Mouse (Mus musculus) layer of hippocampus, postnatal 10 days (tissue): ENCODE data around the gene Hpn. TPM values are rescaled to one million over a fixed set of nuclear protein-coding genes. Genes with fewer than 3 reads are reported as not detected.

Experiments
- DNase-seq, 2 experiments: peaks; one replicate each; pipeline ENCODE4 v3.0.0; 2021; ENCODE audit warnings: low spot score in 2 of 2
- total RNA-seq, 2 experiments: library from RNA; stranded (reverse); gene quantifications; 2 replicates each; pipeline ENCODE4 v1.2.3; 2021

Hpn gene
- total RNA-seq, 2 experiments from 2014 or later = 2.1 to 2.9 TPM

- DNase-seq = no peak
Measured at GRCm38 (mm10) chr7:31113800-31114199, 1.3 kb downstream of the Hpn start.

- DNase-seq = no peak
Measured at GRCm38 (mm10) chr7:31112036-31112435, 3.1 kb downstream of the Hpn start.

- no peak for DNase-seq
Measured at GRCm38 (mm10) chr7:31110861-31111385, 4.2 kb downstream of the Hpn start.

GRCm38 (mm10) chr7:31109796-31110195 is 5.3 kb downstream of the Hpn start:
- no peak for DNase-seq

GRCm38 (mm10) chr7:31109091-31109490 is 6.0 kb downstream of the Hpn start:
- no peak for DNase-seq

- no peak for DNase-seq
Measured at GRCm38 (mm10) chr7:31107781-31108180, 7.3 kb downstream of the Hpn start.

GRCm38 (mm10) chr7:31106166-31106565 is 8.9 kb downstream of the Hpn start:
- no peak for DNase-seq

- DNase-seq = peak; percentile 64 to 65
Measured at GRCm38 (mm10) chr7:31105061-31105768, 9.9 kb downstream of the Hpn start.

- no peak for DNase-seq
Measured at GRCm38 (mm10) chr7:31100786-31101185, 14.3 kb downstream of the Hpn start.

GRCm38 (mm10) chr7:31099612-31099982 is 15.5 kb downstream of the Hpn start:
- no peak for DNase-seq

GRCm38 (mm10) chr7:31098697-31099611 is 16.1 kb downstream of the Hpn start:
- no peak for DNase-seq

- DNase-seq = peak; percentile 93 to 94
Measured at GRCm38 (mm10) chr7:31097583-31098248, 17.4 kb downstream of the Hpn start.

- no peak for DNase-seq
Measured at GRCm38 (mm10) chr7:31096892-31097564, 18.1 kb downstream of the Hpn start.

- no peak for DNase-seq
Measured at GRCm38 (mm10) chr7:31094774-31095501, 20.2 kb downstream of the Hpn start.

GRCm38 (mm10) chr7:31089721-31090120 is 25.4 kb downstream of the Hpn start:
- DNase-seq = no peak

- DNase-seq = no peak
Measured at GRCm38 (mm10) chr7:31088206-31088605, 26.9 kb downstream of the Hpn start.

- no peak for DNase-seq
Measured at GRCm38 (mm10) chr7:31087262-31087661, 27.8 kb downstream of the Hpn start.

- DNase-seq = no peak
Measured at GRCm38 (mm10) chr7:31086175-31086755, 28.8 kb downstream of the Hpn start.

- no peak for DNase-seq
Measured at GRCm38 (mm10) chr7:31085171-31085570, 29.9 kb downstream of the Hpn start.

- no peak for DNase-seq
Measured at GRCm38 (mm10) chr7:31084140-31084539, 30.9 kb downstream of the Hpn start.
